Mouse (Mus musculus): ENCODE data around the gene Cobl.
A peak's percentile ranks its signal among the peaks of the same experiment; 100 is the strongest.

Cobl gene

GRCm38 (mm10) chr11:12314278-12315043 lies 150.3 kb downstream of the Cobl start:
- peak; percentile 9 for DNase-seq (ENCODE audit: low read depth, low spot score)

DNA sequence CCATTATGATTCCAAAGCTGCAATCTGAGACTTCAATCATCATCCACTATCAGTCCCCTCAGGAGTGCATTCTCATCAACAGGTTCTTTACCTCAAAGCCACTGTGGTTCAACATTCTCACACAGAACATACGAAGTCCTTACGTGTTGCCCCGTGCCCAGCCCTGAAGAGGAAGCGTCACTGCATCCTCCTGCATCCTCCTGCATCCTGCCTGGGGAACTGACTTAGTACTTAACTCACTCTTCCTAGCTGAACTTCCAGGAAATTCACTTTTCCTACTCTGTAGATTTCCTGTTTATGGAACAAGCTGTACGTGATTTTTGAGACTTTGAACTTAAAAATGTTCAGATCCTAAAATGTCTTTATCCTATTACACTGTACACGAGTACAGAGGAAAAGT lies 153.3 kb downstream of the Cobl start:
- no peak for DNase-seq (ENCODE audit: low read depth, low spot score)

GRCm38 (mm10) chr11:12309423-12310023 lies 155.2 kb downstream of the Cobl start:
- no peak for DNase-seq (ENCODE audit: low read depth, low spot score)

DNA sequence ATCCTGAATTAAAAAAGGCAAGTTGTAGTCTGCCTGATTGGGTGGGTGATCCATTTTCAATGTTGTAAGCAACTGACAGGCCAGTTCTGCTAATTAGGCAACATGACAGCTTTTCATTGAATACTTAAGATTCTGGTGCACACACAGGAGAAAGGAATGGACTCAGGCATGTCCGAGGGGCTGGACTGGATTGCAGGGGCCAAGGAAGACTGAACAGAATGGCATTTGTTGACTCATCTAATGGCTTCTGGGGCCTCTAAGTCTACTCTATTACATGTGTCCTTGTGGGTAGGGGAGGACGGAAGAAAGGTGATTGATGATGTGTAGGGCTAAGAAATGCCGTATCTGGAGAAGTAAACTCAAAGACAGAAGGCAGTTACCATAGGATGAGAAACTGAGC lies 159.9 kb downstream of the Cobl start:
- no peak for DNase-seq (ENCODE audit: low read depth, low spot score)

GRCm38 (mm10) chr11:12299701-12300446 lies 164.9 kb downstream of the Cobl start:
- DNase-seq (ENCODE audit: low read depth, low spot score) = no peak

- no peak for DNase-seq (ENCODE audit: low read depth, low spot score)
Observed at GRCm38 (mm10) chr11:12291654-12291935, 173.2 kb downstream of the Cobl start.

- DNase-seq (ENCODE audit: low read depth, low spot score) = peak; percentile 32
Observed at GRCm38 (mm10) chr11:12290911-12291653, 173.7 kb downstream of the Cobl start.

GRCm38 (mm10) chr11:12285319-12286021 lies 179.3 kb downstream of the Cobl start:
- no peak for DNase-seq (ENCODE audit: low read depth, low spot score)

DNA sequence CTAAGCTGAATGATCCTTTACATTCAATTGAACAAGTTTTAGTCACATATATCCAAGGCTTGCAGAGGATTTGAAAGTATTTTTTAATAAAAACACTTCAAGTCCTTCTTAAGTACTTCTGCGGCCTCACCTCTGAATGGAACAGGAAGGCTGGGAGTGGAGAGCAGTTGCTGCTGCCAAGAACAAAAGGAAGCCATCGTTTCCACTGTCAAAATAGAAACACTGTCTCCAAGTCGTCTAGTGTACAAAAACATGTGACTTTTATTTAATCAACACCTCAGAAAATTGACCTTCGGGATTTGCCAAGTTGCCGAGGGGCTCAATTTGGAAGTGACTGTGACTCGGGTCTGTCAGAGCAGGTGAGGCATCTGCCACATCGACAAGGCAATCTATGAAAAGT lies 184.0 kb downstream of the Cobl start:
- no peak for DNase-seq (ENCODE audit: low read depth, low spot score)

DNA sequence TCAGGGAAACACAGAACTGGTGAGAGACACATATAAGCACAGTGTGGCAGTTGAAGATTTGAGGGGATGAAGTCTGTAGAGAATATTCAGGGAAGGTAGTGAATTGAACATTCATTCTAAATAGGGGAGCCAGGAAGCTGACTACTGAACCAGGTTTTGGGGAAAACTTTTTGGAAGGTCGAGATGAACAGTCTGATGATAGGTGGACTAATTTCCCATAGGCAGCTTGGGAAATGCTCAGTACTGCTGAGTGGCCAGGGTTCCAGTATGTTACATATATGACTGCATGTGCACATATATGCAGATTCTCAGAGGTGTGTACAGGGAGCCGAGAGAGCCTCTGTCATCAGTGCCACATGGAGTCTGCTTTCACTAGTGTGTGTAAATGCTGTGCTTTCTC lies 190.5 kb downstream of the Cobl start:
- no peak for DNase-seq (ENCODE audit: low read depth, low spot score)

GRCm38 (mm10) chr11:12273726-12274125 lies 191.0 kb downstream of the Cobl start:
- DNase-seq (ENCODE audit: low read depth, low spot score) = no peak

DNA sequence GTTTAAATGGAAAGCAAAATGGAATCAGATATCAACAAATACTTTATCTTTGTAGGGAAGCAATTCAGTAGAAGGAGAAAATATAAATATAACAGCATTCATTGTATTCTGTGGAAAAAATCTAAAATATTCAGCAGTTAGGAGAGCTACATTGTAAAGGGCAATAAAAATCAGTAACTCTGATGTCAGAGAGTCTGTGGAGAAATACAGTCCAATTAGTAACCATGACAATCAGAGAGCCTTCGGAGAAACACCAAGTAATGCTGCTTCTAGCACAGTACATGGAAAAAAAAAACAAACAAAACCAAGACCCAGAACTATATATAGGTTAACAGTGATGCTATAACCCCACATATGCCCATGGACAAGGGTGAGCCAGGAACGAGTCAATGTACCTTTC lies 206.3 kb downstream of the Cobl start:
- DNase-seq (ENCODE audit: low read depth, low spot score) = no peak

GRCm38 (mm10) chr11:12257324-12258118 lies 207.2 kb downstream of the Cobl start:
- DNase-seq (ENCODE audit: low read depth, low spot score) = no peak

DNA sequence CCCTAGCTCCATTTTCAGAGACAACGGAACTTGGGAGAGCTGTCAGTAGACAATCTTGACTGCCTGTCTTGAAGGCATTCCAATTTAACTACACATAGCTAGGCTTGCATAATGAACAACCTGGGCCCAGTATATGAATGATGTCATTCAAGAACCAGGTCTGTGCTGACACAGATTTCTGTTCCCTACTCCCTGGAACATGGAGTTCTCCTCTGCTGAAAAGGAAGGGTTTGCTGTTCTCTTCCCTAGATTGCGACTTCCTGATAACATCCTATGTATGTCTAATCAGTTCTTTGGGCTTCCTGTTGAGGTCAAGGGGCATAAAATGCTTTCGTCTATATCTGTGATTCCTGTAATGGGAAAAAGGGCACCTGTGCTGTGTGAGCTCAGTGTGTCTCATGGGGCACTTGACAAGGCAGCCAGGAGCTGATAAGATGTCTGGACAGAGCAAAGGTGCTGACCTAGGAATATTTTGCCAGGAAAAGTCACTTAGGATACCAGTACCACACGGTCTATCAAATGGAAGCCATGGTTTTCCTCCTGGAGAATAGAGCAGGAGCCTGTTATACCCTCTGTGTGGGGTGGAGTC lies 219.3 kb downstream of the Cobl start:
- DNase-seq (ENCODE audit: low read depth, low spot score) = no peak

DNA sequence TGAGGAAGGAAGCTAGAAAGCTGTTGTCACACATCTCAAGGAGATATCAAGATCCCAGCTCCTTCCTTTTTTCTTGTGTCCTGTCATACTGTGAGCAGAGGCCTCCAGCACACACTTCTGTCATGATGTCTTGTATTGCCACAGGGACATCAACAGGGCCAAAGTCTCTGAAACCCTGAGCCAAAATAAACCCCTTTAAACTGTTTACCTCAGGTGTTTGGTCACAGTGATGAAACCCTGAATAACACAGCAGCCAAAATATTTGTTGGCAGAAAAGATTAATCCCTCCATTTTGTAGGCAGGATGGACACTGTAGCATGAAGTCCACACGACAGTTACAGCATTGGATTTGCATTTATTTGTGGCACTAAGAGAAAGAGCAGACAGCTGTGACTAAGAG lies 228.4 kb downstream of the Cobl start:
- no peak for DNase-seq (ENCODE audit: low read depth, low spot score)

DNA sequence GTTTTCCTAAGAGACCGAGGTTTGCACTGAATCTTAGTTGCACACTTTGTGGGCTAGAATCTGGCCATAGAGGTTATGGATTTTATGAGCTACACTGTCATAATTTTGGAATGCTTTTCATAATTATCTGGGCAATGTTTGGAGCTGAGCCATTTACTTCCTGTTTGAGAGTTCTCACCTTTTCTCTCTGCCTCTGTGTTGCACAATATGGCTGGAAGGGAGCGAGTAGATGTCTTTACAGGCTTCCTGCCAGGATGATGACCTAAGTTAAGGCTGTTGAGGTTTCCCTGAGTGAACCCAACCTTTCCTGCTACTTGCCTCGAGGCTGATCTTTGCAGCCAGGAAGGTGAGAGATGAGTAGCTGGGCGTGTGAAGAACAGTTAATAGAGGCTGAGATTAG lies 229.9 kb downstream of the Cobl start:
- DNase-seq (ENCODE audit: low read depth, low spot score) = no peak

- no peak for DNase-seq (ENCODE audit: low read depth, low spot score)
Observed at GRCm38 (mm10) chr11:12234126-12234525, 230.6 kb downstream of the Cobl start.

GRCm38 (mm10) chr11:12232743-12233125 lies 232.0 kb downstream of the Cobl start:
- DNase-seq (ENCODE audit: low read depth, low spot score) = no peak

- no peak for DNase-seq (ENCODE audit: low read depth, low spot score)
Observed at GRCm38 (mm10) chr11:12232041-12232742, 232.6 kb downstream of the Cobl start.
